Mouse (Mus musculus): ENCODE measurements around the gene Fnbp4. TPM values are rescaled to one million over a fixed set of nuclear protein-coding genes. Genes with fewer than 3 reads are reported as not detected.
A peak's percentile ranks its signal among the peaks of the same experiment; 100 is the strongest.

Gene Fnbp4
- polyA plus RNA-seq, 1 experiment from 2014 or later: 53.2 TPM

GRCm38 (mm10) chr2:90765123-90765522 is 20.0 kb downstream of the Fnbp4 start:
- no peak overlapping the region for H3K9ac ChIP-seq (ENCODE audit: low read depth, low read length)
- peaks cover 25% of the 10 kb centered on the region for H3K36me3 ChIP-seq (ENCODE audit: control insufficient read depth, insufficient read depth, low read length)
- H3K4me3 ChIP-seq (ENCODE audit: low read length): no peak overlapping the region
- no peak overlapping the region for H3K27ac ChIP-seq (ENCODE audit: low read length)
- H3K4me1 ChIP-seq (ENCODE audit: control insufficient read depth, insufficient read depth, low read length): no peaks in the 10 kb centered on the region
- H3K9me3 ChIP-seq (ENCODE audit: control insufficient read depth, low read length): no peaks in the 10 kb centered on the region
- ATAC-seq: no peak
- 75% methylated on average over 3 of the region's 3 CpGs for WGBS
- no peaks in the 10 kb centered on the region for H3K27me3 ChIP-seq (replicated peaks; ENCODE audit: control insufficient read depth, insufficient read depth, low read length)
- H3K4me2 ChIP-seq (ENCODE audit: low read depth, low read length): no peak overlapping the region

- WGBS: 43% methylated on average over 3 of the region's 3 CpGs
- Histone ChIP-seq H3K27ac (ENCODE audit: low read length) (no peak overlapping the region), H3K4me3 (ENCODE audit: low read length) (no peak overlapping the region), H3K36me3 (ENCODE audit: control insufficient read depth, insufficient read depth, low read length) (peaks cover 13% of the 10 kb centered on the region), H3K4me1 (ENCODE audit: control insufficient read depth, insufficient read depth, low read length) (peaks cover 14% of the 10 kb centered on the region), H3K9me3 (ENCODE audit: control insufficient read depth, low read length) (no peaks in the 10 kb centered on the region), H3K4me2 (ENCODE audit: low read depth, low read length) (no peak overlapping the region), H3K9ac (ENCODE audit: low read depth, low read length) (no peak overlapping the region), H3K27me3 (replicated peaks; ENCODE audit: control insufficient read depth, insufficient read depth, low read length) (0 out of 2 replicates have a peak, but pooled peaks cover 3% of the 10 kb centered on the region)
- ATAC-seq: 0 out of 2 replicates have a peak, but pooled peaks have one; percentile 27
Measured at GRCm38 (mm10) chr2:90781323-90781722, 36.2 kb downstream of the Fnbp4 start.

GRCm38 (mm10) chr2:90781938-90782337 is 36.8 kb downstream of the Fnbp4 start:
- Histone ChIP-seq H3K27ac (ENCODE audit: low read length) (no peak overlapping the region), H3K4me1 (ENCODE audit: control insufficient read depth, insufficient read depth, low read length) (peaks cover 14% of the 10 kb centered on the region), H3K9me3 (ENCODE audit: control insufficient read depth, low read length) (no peaks in the 10 kb centered on the region), H3K4me2 (ENCODE audit: low read depth, low read length) (no peak overlapping the region), H3K9ac (ENCODE audit: low read depth, low read length) (no peak overlapping the region), H3K27me3 (replicated peaks; ENCODE audit: control insufficient read depth, insufficient read depth, low read length) (0 out of 2 replicates have a peak, but pooled peaks cover 3% of the 10 kb centered on the region), H3K36me3 (ENCODE audit: control insufficient read depth, insufficient read depth, low read length) (peaks cover 13% of the 10 kb centered on the region), H3K4me3 (ENCODE audit: low read length) (no peak overlapping the region)
- 43% methylated on average over 2 of the region's 2 CpGs for WGBS
- ATAC-seq: no peak

GRCm38 (mm10) chr2:90782458-90782857 is 37.3 kb downstream of the Fnbp4 start, which contains the start of gene Agbl2:
Agbl2 (plus strand) TSS chr2:90782727.
- Histone ChIP-seq H3K9me3 (ENCODE audit: control insufficient read depth, low read length) (no peaks in the 10 kb centered on the region), H3K27ac (ENCODE audit: low read length) (no peak within 1 kb of the TSS), H3K4me3 (ENCODE audit: low read length) (peak within 1 kb of the TSS; percentile 52), H3K9ac (ENCODE audit: low read depth, low read length) (peak within 1 kb of the TSS; percentile 66), H3K4me1 (ENCODE audit: control insufficient read depth, insufficient read depth, low read length) (peaks cover 14% of the 10 kb centered on the region), H3K27me3 (replicated peaks; ENCODE audit: control insufficient read depth, insufficient read depth, low read length) (0 out of 2 replicates have a peak, but pooled peaks cover 3% of the 10 kb centered on the region), H3K4me2 (ENCODE audit: low read depth, low read length) (peak within 1 kb of the TSS; percentile 92), H3K36me3 (ENCODE audit: control insufficient read depth, insufficient read depth, low read length) (peaks cover 12% of the 10 kb centered on the region)
- 3% methylated on average over 11 of the region's 11 CpGs for WGBS
- ATAC-seq: peak; percentile 64

GRCm38 (mm10) chr2:90782901-90783486 is 37.8 kb downstream of the Fnbp4 start:
- peaks cover 9% of the 10 kb centered on the region for H3K36me3 ChIP-seq (ENCODE audit: control insufficient read depth, insufficient read depth, low read length)
- H3K9me3 ChIP-seq (ENCODE audit: control insufficient read depth, low read length): no peaks in the 10 kb centered on the region
- H3K27ac ChIP-seq (ENCODE audit: low read length): no peak overlapping the region
- peaks cover 14% of the 10 kb centered on the region for H3K4me1 ChIP-seq (ENCODE audit: control insufficient read depth, insufficient read depth, low read length)
- H3K4me3 ChIP-seq (ENCODE audit: low read length): peak overlapping the region; percentile 52
- 0 out of 2 replicates have a peak, but pooled peaks cover 3% of the 10 kb centered on the region for H3K27me3 ChIP-seq (replicated peaks; ENCODE audit: control insufficient read depth, insufficient read depth, low read length)
- peak; percentile 69 for ATAC-seq
- H3K9ac ChIP-seq (ENCODE audit: low read depth, low read length): peak overlapping the region; percentile 66
- 3% methylated on average over 28 of the region's 29 CpGs for WGBS
- H3K4me2 ChIP-seq (ENCODE audit: low read depth, low read length): peak overlapping the region; percentile 92

- WGBS: 80% methylated on average over 2 of the region's 2 CpGs
- H3K4me2 ChIP-seq (ENCODE audit: low read depth, low read length): no peak overlapping the region
- no peak overlapping the region for H3K27ac ChIP-seq (ENCODE audit: low read length)
- H3K4me1 ChIP-seq (ENCODE audit: control insufficient read depth, insufficient read depth, low read length): peaks cover 5% of the 10 kb centered on the region
- H3K36me3 ChIP-seq (ENCODE audit: control insufficient read depth, insufficient read depth, low read length): no peaks in the 10 kb centered on the region
- no peaks in the 10 kb centered on the region for H3K9me3 ChIP-seq (ENCODE audit: control insufficient read depth, low read length)
- H3K9ac ChIP-seq (ENCODE audit: low read depth, low read length): no peak overlapping the region
- 0 out of 2 replicates have a peak, but pooled peaks cover 3% of the 10 kb centered on the region for H3K27me3 ChIP-seq (replicated peaks; ENCODE audit: control insufficient read depth, insufficient read depth, low read length)
- H3K4me3 ChIP-seq (ENCODE audit: low read length): no peak overlapping the region
- ATAC-seq: no peak
Measured at GRCm38 (mm10) chr2:90788126-90788525, 43.0 kb downstream of the Fnbp4 start.

- WGBS: 86% methylated on average over 6 of the region's 6 CpGs
- ATAC-seq: no peak
Measured at GRCm38 (mm10) chr2:90808241-90809126, 63.3 kb downstream of the Fnbp4 start.

GRCm38 (mm10) chr2:90810751-90811150 is 65.6 kb downstream of the Fnbp4 start:
- H3K27ac ChIP-seq (ENCODE audit: low read length): no peak overlapping the region
- H3K36me3 ChIP-seq (ENCODE audit: control insufficient read depth, insufficient read depth, low read length): no peaks in the 10 kb centered on the region
- WGBS: 85% methylated on average over 8 of the region's 8 CpGs
- H3K4me2 ChIP-seq (ENCODE audit: low read depth, low read length): no peak overlapping the region
- no peaks in the 10 kb centered on the region for H3K4me1 ChIP-seq (ENCODE audit: control insufficient read depth, insufficient read depth, low read length)
- no peaks in the 10 kb centered on the region for H3K27me3 ChIP-seq (replicated peaks; ENCODE audit: control insufficient read depth, insufficient read depth, low read length)
- no peak overlapping the region for H3K4me3 ChIP-seq (ENCODE audit: low read length)
- H3K9ac ChIP-seq (ENCODE audit: low read depth, low read length): no peak overlapping the region
- ATAC-seq: no peak
- H3K9me3 ChIP-seq (ENCODE audit: control insufficient read depth, low read length): no peaks in the 10 kb centered on the region

More at GRCm38 (mm10) chr2:90808241-90809126, 63.3 kb downstream of the Fnbp4 start:
- no peak overlapping the region for H3K27ac ChIP-seq (ENCODE audit: low read length)
- no peaks in the 10 kb centered on the region for H3K4me1 ChIP-seq (ENCODE audit: control insufficient read depth, insufficient read depth, low read length)
- no peak overlapping the region for H3K4me2 ChIP-seq (ENCODE audit: low read depth, low read length)
- no peaks in the 10 kb centered on the region for H3K9me3 ChIP-seq (ENCODE audit: control insufficient read depth, low read length)
- no peak overlapping the region for H3K9ac ChIP-seq (ENCODE audit: low read depth, low read length)
- no peaks in the 10 kb centered on the region for H3K27me3 ChIP-seq (replicated peaks; ENCODE audit: control insufficient read depth, insufficient read depth, low read length)
- no peaks in the 10 kb centered on the region for H3K36me3 ChIP-seq (ENCODE audit: control insufficient read depth, insufficient read depth, low read length)
- no peak overlapping the region for H3K4me3 ChIP-seq (ENCODE audit: low read length)

GRCm38 (mm10) chr2:90815266-90815665 is 70.1 kb downstream of the Fnbp4 start:
- H3K4me2 ChIP-seq (ENCODE audit: low read depth, low read length): no peak overlapping the region
- 79% methylated on average over 2 of the region's 2 CpGs for WGBS

More at GRCm38 (mm10) chr2:90815266-90815665, 70.1 kb downstream of the Fnbp4 start:
- Histone ChIP-seq H3K9ac (ENCODE audit: low read depth, low read length) (no peak overlapping the region), H3K36me3 (ENCODE audit: control insufficient read depth, insufficient read depth, low read length) (no peaks in the 10 kb centered on the region), H3K4me1 (ENCODE audit: control insufficient read depth, insufficient read depth, low read length) (no peaks in the 10 kb centered on the region), H3K4me3 (ENCODE audit: low read length) (no peak overlapping the region), H3K27me3 (replicated peaks; ENCODE audit: control insufficient read depth, insufficient read depth, low read length) (no peaks in the 10 kb centered on the region), H3K9me3 (ENCODE audit: control insufficient read depth, low read length) (no peaks in the 10 kb centered on the region), H3K27ac (ENCODE audit: low read length) (no peak overlapping the region)
- ATAC-seq: no peak

Measured in intestine, embryonic 16.5 days (tissue).